Comparison of ENCODE assay signal across 27 mouse cellular contexts in genomic region chr3:31811232-31811631, GRCm38 (mm10).
DNase-seq lines count a peak whose midpoint lies in the region; ATAC-seq and TF ChIP-seq lines count a peak whose summit lies in the region.
"Had no signal": no experiment of that assay in that cellular context is flagged by ENCODE, and none has a peak within 500 bp of the region (broad histone marks: within the 10 kb centered on the region; RNA-seq: fewer than 3 reads in every experiment).

No protein-coding gene starts in this region.

- H3K9me3 ChIP-seq in forebrain, postnatal 0 days (ENCODE audit: low read length): no peaks in the 10 kb centered on the region
- H3K9me3 ChIP-seq in forebrain, embryonic 15.5 days: no peaks in the 10 kb centered on the region
- H3K9me3 ChIP-seq: G1E; heart, embryonic 15.5 days had no signal

- no peak overlapping the region for H3K9ac ChIP-seq in forebrain, postnatal 0 days
- no peak overlapping the region for H3K9ac ChIP-seq in forebrain, embryonic 15.5 days (replicated peaks)
- H3K9ac ChIP-seq: heart, embryonic 12.5 days; heart, embryonic 15.5 days; hindbrain, embryonic 14.5 days had no signal

- H3K4me1 ChIP-seq in forebrain, postnatal 0 days (ENCODE audit: insufficient read depth): no peaks in the 10 kb centered on the region
- no peaks in the 10 kb centered on the region for H3K4me1 ChIP-seq in forebrain, embryonic 15.5 days
- H3K4me1 ChIP-seq: heart, embryonic 15.5 days had no signal

- ATAC-seq in forebrain, postnatal 0 days: peak; percentile 64
- ATAC-seq in forebrain, embryonic 15.5 days (replicated peaks): no peak
- ATAC-seq: hindbrain, postnatal 0 days; inflammation-experienced regulatory T-cells, adult 6 months; intestine, embryonic 16.5 days had no signal

- no peaks in the 10 kb centered on the region for H3K27me3 ChIP-seq in forebrain, postnatal 0 days (ENCODE audit: insufficient read depth, low read length)
- no peaks in the 10 kb centered on the region for H3K27me3 ChIP-seq in forebrain, embryonic 15.5 days
- H3K27me3 ChIP-seq: CH12.LX; heart, embryonic 12.5 days; heart, embryonic 15.5 days had no signal

- H3K4me2 ChIP-seq in forebrain, postnatal 0 days (ENCODE audit: low read depth): no peak overlapping the region
- H3K4me2 ChIP-seq in forebrain, embryonic 15.5 days (replicated peaks): no peak overlapping the region
- H3K4me2 ChIP-seq: heart, embryonic 12.5 days; heart, embryonic 15.5 days; hindbrain, embryonic 14.5 days had no signal

- WGBS in forebrain, postnatal 0 days: 57% methylated on average over 4 of the region's 4 CpGs
- WGBS in forebrain, embryonic 15.5 days: 77% methylated on average over 4 of the region's 4 CpGs

- no peak for TF ChIP-seq CTCF in forebrain, postnatal 0 days (IDR thresholded peaks at IDR 0.05; ENCODE audit: low read depth)

- DNase-seq in forebrain, postnatal 0 days: no peak
- peak; percentile 6 for DNase-seq in layer of hippocampus, adult 11-12 months (ENCODE audit: low spot score)
- no peak for DNase-seq in layer of hippocampus, postnatal 25 days (ENCODE audit: extremely low spot score in 1 of 2, low spot score in 1 of 2)
- peak; percentile 14 for DNase-seq in retina, postnatal 1 day
- DNase-seq in embryo, embryonic 10.5 days (ENCODE audit: low spot score): no peak
- DNase-seq: adrenal gland, adult 2 months; adrenal gland, postnatal 14 days; B cell, adult 2 months; cerebellum, adult 11-12 months; cerebellum, adult 8-10 months; cerebellum, postnatal 10 days; cerebellum, postnatal 36 days; gastrocnemius, adult 2 months; gastrocnemius, postnatal 14 days; heart, adult 18-20 months; heart, postnatal 10 days; heart, postnatal 4 days; kidney, adult 18-20 months had no signal

- no peak overlapping the region for H3K4me3 ChIP-seq in forebrain, postnatal 0 days (ENCODE audit: low read depth, low read length)
- H3K4me3 ChIP-seq in forebrain, embryonic 15.5 days: no peak overlapping the region
- H3K4me3 ChIP-seq: gastrocnemius, adult 2 months; heart, embryonic 12.5 days; heart, embryonic 15.5 days had no signal

- no peaks in the 10 kb centered on the region for H3K36me3 ChIP-seq in forebrain, postnatal 0 days (ENCODE audit: insufficient read depth)
- no peaks in the 10 kb centered on the region for H3K36me3 ChIP-seq in forebrain, embryonic 15.5 days
- H3K36me3 ChIP-seq: G1E; heart, embryonic 12.5 days; heart, embryonic 15.5 days had no signal

- H3K27ac ChIP-seq in forebrain, postnatal 0 days (ENCODE audit: low read depth, low read length): no peak overlapping the region
- H3K27ac ChIP-seq in forebrain, embryonic 15.5 days (replicated peaks): no peak overlapping the region
- H3K27ac ChIP-seq: gastrocnemius, adult 2 months; heart, embryonic 15.5 days; hindbrain, embryonic 14.5 days; hindbrain, postnatal 0 days had no signal

Comparison
In these comparisons a context has a peak if more than half of its experiments do, and no peak if none do; other contexts are left out.
1. DNase-seq: peak in layer of hippocampus, adult 11-12 months (single experiment) and retina, postnatal 1 day (single experiment); none in forebrain, postnatal 0 days (single experiment), layer of hippocampus, postnatal 25 days (0 of 2) and embryo, embryonic 10.5 days (single experiment).